ENCODE assay signal across 8 mouse cellular contexts in genomic region chr1:86435302-86435821, GRCm38 (mm10). TPM values are rescaled to one million over a fixed set of nuclear protein-coding genes. Genes with fewer than 3 reads are reported as not detected.
DNase-seq lines count a peak whose midpoint lies in the region; ATAC-seq and TF ChIP-seq lines count a peak whose summit lies in the region.

No protein-coding gene starts in this region.

- no peaks in the 10 kb centered on the region for H3K27me3 ChIP-seq in forebrain, postnatal 0 days (ENCODE audit: insufficient read depth, low read length)
- H3K27me3 ChIP-seq in hindbrain, embryonic 12.5 days = no peaks in the 10 kb centered on the region

- H3K9ac ChIP-seq in forebrain, postnatal 0 days = peak overlapping the region; percentile 83
- peak overlapping the region; percentile 81 for H3K9ac ChIP-seq in hindbrain, embryonic 12.5 days

- no peak overlapping the region for H3K4me3 ChIP-seq in forebrain, postnatal 0 days (ENCODE audit: low read depth, low read length)
- 0 out of 2 replicates have a peak overlapping the region, but pooled peaks have one; percentile 38 for H3K4me3 ChIP-seq in hindbrain, embryonic 12.5 days

- H3K4me1 ChIP-seq in forebrain, postnatal 0 days (ENCODE audit: insufficient read depth) = peaks cover 28% of the 10 kb centered on the region
- peaks cover 64% of the 10 kb centered on the region for H3K4me1 ChIP-seq in hindbrain, embryonic 12.5 days

- no peaks in the 10 kb centered on the region for H3K9me3 ChIP-seq in forebrain, postnatal 0 days (ENCODE audit: low read length)
- no peaks in the 10 kb centered on the region for H3K9me3 ChIP-seq in hindbrain, embryonic 12.5 days (replicated peaks)

- H3K27ac ChIP-seq in forebrain, postnatal 0 days (ENCODE audit: low read depth, low read length) = peak overlapping the region; percentile 99
- H3K27ac ChIP-seq in hindbrain, embryonic 12.5 days = peak overlapping the region; percentile 100

- peak; percentile 30 for ATAC-seq in forebrain, postnatal 0 days
- ATAC-seq in hindbrain, embryonic 12.5 days (ENCODE audit: low FRiP score) = peak; percentile 35

- H3K4me2 ChIP-seq in forebrain, postnatal 0 days (ENCODE audit: low read depth) = peak overlapping the region; percentile 91; the same call in 1 of the 2 replicates
- H3K4me2 ChIP-seq in hindbrain, embryonic 12.5 days (replicated peaks) = peak overlapping the region; percentile 66

- 4% methylated on average over 13 of the region's 13 CpGs for WGBS in forebrain, postnatal 0 days
- 11% methylated on average over 13 of the region's 13 CpGs for WGBS in hindbrain, embryonic 12.5 days

- no peak for TF ChIP-seq CTCF in forebrain, postnatal 0 days (IDR thresholded peaks at IDR 0.05; ENCODE audit: low read depth)

- DNase-seq in ES-CJ7 (ENCODE audit: low read depth, low spot score) = peak; percentile 49
- DNase-seq in cerebellum, adult 11-12 months = peak; percentile 63
- DNase-seq in forebrain, postnatal 0 days = peak; percentile 86
- peak; percentile 56 to 75 for DNase-seq in layer of hippocampus, postnatal 14 days (ENCODE audit: low spot score in 2 of 2)
- peak; percentile 88 for DNase-seq in lung, postnatal 10 days
- DNase-seq in right cerebral cortex, postnatal 14 days = peak; percentile 62
- no peak for DNase-seq in urinary bladder, postnatal 10 days (ENCODE audit: low spot score)

- H3K36me3 ChIP-seq in forebrain, postnatal 0 days (ENCODE audit: insufficient read depth) = no peaks in the 10 kb centered on the region
- H3K36me3 ChIP-seq in hindbrain, embryonic 12.5 days = no peaks in the 10 kb centered on the region

RNA-seq across cellular contexts. Expression of gene Tex44, which starts 9.2 kb away (rescaled TPM):
- total RNA-seq in forebrain, postnatal 0 days (2014; rRNA removed) = 0.29 TPM in 1 of 2 replicates, not detected in the other
- polyA plus RNA-seq in forebrain, postnatal 0 days (2015; fragmentation: Nextera tagmentation; extraction: Ambion mirVana) = not detected in 2 replicates
- polyA plus RNA-seq in hindbrain, embryonic 12.5 days (2016; fragmentation: Nextera tagmentation; extraction: Ambion mirVana) = not detected in 2 replicates
- not detected for total RNA-seq in layer of hippocampus, postnatal 14 days (2021)

RNA-seq across cellular contexts. Expression of gene Nmur1, which starts 9.3 kb away (rescaled TPM):
- 0.15 and 0.33 TPM in 2 replicates for total RNA-seq in forebrain, postnatal 0 days (2014; rRNA removed)
- 0.17 and 0.19 TPM in 2 replicates for polyA plus RNA-seq in forebrain, postnatal 0 days (2015; fragmentation: Nextera tagmentation; extraction: Ambion mirVana)
- polyA plus RNA-seq in hindbrain, embryonic 12.5 days (2016; fragmentation: Nextera tagmentation; extraction: Ambion mirVana) = 0.23 TPM in 1 of 2 replicates, not detected in the other
- total RNA-seq in layer of hippocampus, postnatal 14 days (2021) = not detected
